Mouse (Mus musculus): ENCODE measurements around the gene Ncaph.
"Not testable (repeated sequence)": the region's sequence is repeated elsewhere in the genome, so short reads cannot be mapped to it uniquely, and the experiment has no call there.

Ncaph gene

DNA sequence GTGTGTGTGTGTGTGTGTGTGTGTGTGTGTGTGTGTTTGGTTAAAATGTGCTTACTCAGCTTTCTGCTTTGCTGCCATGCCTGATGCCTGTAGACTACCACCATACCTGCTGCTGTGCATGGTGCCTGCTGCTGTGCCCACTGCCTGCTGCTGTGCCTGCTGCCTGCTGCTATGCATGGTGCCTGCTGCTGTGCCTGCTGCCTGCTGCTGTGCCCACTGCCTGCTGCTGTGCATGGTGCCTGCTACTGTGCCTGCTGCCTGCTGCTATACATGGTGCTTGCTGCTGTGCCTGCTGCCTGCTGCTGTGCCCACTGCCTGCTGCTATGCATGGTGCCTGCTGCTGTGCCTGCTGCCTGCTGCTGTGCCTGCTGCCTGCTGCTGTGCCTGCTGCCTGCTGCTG, 43.6 kb downstream of the Ncaph start:
- not testable (repeated sequence) for DNase-seq (ENCODE audit: low spot score in 2 of 2)

DNA sequence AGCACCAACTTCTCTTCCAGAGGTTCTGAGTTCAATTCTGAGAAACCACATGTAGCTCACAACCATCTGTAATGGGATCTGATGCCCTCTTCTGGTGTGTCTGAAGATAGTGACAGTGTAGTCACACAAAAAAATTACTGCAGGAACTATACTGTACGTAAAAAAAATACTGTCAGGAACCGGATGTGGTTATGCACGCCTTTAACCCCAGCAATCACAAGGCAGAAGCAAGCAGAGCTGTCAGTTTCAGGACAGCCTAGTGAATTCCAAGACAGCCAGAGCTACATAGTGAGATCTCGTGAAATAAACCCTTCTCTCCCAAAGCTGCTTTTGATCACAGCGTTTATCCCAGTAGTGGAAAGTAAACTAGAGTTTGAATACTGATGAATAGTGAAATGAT, 47.5 kb downstream of the Ncaph start:
- DNase-seq (ENCODE audit: low spot score in 2 of 2), result no peak

DNA sequence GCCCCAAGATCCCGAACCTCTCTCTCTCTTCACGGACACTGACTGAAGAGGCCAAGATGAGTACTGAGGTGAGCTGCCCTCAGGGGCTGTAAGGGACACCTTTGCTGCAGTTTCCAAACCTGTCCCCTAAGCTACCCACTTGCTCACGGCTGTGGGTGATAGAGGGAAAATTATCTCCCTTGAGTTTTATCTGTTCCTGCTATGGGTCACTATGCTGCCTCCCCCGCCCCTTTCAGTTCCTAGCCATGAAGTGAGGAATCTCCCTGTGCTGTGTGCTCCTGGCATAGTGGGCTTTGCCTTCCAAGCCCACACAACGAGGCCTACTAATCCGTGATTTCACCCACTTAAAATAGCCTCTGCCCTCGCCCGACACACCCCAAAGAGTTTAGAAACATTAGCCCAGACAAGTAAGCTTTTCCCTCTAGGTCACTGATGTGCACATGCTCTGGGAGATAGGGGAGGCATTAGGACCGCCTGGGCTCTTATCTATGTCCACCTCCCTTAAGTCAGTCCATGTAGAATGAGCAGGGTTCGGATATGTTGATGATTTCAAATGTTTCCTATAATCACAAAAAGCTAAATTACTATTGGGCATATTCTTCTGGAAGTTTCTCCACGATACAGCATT, 53.0 kb downstream of the Ncaph start:
- no peak for DNase-seq (ENCODE audit: low spot score in 2 of 2)

DNA sequence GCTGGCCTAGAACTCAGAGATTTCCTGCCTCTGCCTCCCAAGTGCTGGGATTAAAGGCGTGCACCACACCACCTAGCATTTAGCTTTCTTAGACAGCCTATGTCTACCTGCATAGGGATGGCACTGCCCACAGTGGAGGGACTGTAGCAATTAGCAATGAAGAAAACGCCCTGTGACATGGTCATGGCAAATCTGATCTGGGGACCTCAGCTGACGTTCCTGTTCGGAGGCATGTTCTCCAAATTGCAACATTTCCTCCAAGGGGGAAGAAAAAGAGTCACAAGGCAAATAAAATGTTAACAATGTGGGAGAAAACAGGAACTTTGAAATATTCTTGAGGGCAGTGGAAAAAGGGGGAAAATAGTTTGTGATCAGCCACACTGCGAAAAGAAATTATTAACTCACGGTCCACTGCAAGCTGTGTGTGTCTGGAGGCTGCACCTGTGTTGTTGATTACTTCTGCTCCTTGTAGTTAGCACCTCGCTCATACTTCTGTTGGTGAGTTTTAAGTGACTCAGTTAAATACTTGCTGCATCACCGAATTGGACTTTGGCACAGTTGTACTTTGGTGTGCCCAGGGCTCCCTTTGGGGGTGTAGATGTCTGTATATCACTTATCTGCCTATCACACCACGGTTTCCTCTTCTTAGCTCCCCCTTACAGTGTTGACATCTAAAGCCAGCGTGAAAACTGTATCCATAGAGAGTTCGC, 53.7 kb downstream of the Ncaph start:
- no peak for DNase-seq (ENCODE audit: low spot score in 2 of 2)

DNA sequence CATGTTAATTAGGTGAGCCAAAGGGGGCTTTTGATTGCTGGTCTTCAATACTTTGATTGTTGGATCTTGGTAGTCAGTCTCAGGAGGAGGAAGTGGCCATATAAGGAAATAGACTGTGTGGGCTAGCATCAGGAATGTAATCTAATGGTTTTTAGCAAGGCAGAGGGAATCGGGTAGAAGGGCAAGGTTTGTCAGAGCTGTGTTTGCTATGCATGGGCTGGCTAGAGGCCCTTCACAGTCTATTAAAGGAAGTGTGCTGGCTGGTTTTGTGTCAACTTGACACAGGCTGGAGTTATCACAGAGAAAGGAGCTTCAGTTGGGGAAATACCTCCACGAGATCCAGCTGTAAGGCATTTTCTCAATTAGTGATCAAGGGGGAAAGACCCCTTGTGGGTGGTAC, 54.7 kb downstream of the Ncaph start:
- DNase-seq (ENCODE audit: low spot score in 2 of 2), result not testable (repeated sequence)

DNA sequence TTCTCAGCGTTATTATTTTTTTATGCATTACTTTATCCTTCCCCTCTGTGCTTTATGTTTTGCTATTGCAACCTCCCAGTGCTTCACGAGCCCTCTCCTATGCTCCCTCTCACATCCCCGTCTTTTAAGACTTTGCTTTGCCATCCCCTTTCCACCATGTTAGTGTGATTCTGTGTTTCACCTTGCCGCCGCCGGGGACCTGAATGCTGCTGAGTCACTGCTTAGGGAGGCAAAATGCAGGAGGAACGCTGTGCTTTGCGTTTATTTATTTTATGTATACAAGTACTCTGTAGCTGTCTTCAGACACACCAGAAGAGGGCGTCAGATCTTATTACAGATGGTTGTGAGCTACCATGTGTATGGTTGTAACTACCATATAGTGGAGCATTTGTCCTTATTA, 56.1 kb downstream of the Ncaph start:
- no peak for DNase-seq (ENCODE audit: low spot score in 2 of 2)

DNA sequence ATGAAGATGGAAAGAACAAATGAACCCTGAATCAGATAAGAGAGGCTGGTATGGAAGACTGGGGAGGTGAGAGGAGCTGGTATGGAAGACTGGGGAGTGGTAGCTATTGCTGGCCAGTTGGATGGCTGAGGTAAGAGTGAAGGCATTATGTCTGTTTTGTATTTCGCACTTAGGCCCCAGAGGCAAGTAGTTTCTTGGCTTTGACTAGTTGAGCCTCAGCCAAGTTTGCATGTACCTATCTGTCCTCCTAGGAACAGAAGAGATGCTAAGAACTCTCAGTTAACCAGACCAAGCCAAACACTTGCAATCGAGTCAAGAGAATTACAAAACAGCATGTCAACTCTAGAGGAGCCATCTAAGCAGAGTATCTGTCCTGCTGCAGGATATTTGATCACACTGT, 59.6 kb downstream of the Ncaph start:
- no peak for DNase-seq (ENCODE audit: low spot score in 2 of 2)

DNA sequence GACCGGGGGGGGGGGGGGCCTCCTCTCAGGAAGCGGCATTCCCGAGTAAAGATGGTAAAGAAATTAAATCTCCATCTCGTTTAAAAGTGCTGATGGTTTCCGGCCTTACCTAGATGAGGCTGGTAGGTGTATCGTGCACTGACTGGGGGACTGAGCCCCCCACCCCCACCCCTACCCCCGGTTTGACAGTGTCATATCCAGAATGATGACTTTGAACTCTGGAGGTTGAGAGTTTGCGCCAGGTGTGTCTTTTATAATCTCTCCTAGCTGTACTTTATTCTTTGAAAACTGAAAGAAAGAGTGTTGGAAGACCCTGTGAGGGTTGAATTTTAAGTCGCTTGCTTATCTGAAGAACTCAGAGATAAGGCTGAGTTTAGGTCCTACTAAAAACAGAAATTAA, 62.9 kb downstream of the Ncaph start:
- no peak for DNase-seq (ENCODE audit: low spot score in 2 of 2)

DNA sequence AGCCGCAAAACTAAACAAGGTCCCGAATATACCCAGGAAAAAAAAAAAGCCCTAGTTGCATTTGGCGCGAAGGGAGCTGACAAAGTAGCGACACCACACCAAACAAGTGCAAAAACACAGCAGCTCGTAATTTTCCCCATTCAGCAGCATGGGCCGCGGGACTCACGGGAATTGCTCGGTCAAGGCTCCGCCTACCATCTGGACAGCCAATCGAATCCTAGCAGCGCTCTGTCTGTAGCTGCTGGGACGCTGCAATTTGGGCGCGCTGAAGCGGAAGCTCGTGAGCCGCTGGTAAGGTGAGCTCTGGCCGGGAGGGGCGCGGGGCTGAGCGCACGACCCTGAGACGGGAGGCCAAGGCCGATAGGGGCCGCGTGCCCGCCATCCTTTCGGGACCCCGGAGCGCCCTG, 63.3 kb downstream of the Ncaph start, which contains the start of gene Blvra:
Blvra (plus strand) TSS at position 231 of the 407 bp plus-strand sequence.
- DNase-seq (ENCODE audit: low spot score in 2 of 2), result peak; percentile 65 to 83

DNA sequence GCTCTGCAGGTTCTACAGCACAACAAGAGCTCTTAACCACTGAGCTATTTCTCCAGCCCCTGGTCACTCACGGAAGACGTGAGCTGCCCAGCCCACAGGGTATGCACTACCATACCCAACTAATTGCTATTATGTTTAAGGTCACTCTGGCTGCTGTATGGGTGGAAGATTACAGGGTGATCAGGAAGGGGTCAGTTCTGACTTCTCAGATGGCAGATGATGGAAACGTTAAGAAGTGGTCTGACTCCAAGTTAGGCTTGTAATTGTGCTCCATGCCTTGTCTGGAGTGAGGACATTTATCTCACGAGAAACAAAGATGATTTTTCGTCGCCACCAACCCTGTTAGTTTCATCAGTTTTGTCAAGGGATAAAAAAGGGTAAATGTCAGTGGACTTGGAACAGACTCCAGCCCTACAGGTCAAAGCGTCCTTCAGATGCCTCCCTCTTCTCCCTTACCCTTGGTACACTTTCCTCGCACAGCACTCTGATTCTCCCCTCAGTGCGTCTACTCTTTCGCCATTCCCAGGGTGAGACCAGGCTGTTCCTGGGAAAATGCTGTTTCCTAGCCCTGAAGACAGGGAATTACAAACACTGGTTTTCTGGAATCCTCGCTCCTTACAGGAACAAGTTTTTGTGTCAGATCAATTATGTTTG, 63.8 kb downstream of the Ncaph start:
- DNase-seq (ENCODE audit: low spot score in 2 of 2), result no peak

DNA sequence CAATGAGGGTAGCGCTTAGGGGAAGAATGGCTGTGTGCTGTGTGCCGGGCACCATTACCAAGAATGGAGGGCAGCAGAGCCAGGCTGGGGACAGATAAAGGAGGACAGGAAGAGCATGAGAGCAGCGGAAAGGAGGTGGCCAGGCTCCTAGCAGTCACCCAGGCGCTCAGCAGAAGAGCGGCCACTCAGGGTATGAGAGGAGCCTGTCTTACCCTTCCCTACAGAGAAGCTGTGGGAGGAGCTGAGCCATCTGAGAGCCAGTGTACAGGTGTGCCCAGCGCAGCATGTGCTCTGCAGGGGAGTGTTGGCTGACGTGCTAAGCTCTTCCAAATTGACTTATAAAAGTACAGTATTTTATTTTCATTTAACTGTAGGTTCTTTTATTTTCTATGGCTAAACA, 64.9 kb downstream of the Ncaph start:
- DNase-seq (ENCODE audit: low spot score in 2 of 2), result no peak

DNA sequence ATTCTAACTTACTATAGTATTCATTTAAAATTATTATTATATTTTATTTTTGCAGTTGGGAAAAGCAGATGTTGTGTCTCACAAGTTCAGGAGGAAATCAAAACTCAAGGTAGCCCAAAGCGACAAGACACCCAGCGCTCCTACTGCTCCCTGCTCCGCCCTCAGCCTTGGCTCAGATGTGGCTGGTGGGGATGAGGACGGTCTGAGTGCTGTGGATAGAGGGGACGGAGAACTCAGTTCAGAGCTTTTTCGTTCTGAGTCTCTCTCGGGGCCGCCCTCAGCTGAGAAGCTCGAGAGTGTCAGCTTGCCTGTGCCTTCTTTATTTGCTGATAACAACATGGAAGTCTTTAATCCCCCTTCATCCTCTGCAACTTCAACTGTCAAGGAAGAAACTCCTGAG, 72.3 kb downstream of the Ncaph start:
- DNase-seq (ENCODE audit: low spot score in 2 of 2), result no peak

All from urinary bladder, adult 18-20 months (tissue).